Mouse (Mus musculus): ENCODE measurements around the gene Wdr4. TPM values are rescaled to one million over a fixed set of nuclear protein-coding genes. Genes with fewer than 3 reads are reported as not detected.

Gene Wdr4
- polyA plus RNA-seq, 1 experiment from 2014 or later = 43.8 TPM

- H3K4me1 ChIP-seq (replicated peaks; ENCODE audit: control insufficient read depth, insufficient read depth, low read length) = 0 out of 2 replicates have a peak, but pooled peaks cover 2% of the 10 kb centered on the region
- WGBS = 27% methylated on average over 6 of the region's 6 CpGs
- no peak overlapping the region for H3K9ac ChIP-seq (replicated peaks; ENCODE audit: low read depth, low read length)
- ATAC-seq = no peak
- H3K9me3 ChIP-seq (ENCODE audit: control insufficient read depth, low read length) = no peaks in the 10 kb centered on the region
- no peaks in the 10 kb centered on the region for H3K36me3 ChIP-seq (ENCODE audit: control insufficient read depth, insufficient read depth)
- H3K4me2 ChIP-seq (ENCODE audit: low read length) = no peak overlapping the region
- H3K4me3 ChIP-seq (replicated peaks; ENCODE audit: low read length) = no peak overlapping the region
- no peaks in the 10 kb centered on the region for H3K27me3 ChIP-seq (replicated peaks; ENCODE audit: control insufficient read depth, insufficient read depth, low read length)
- no peak overlapping the region for H3K27ac ChIP-seq (ENCODE audit: low read length)
Measured at GRCm38 (mm10) chr17:31487433-31488060, 32.2 kb downstream of the Wdr4 start.

GRCm38 (mm10) chr17:31486616-31487198 lies 33.1 kb downstream of the Wdr4 start:
- no peak overlapping the region for H3K9ac ChIP-seq (replicated peaks; ENCODE audit: low read depth, low read length)
- WGBS = 66% methylated on average over 10 of the region's 10 CpGs
- ATAC-seq = no peak
- H3K4me1 ChIP-seq (replicated peaks; ENCODE audit: control insufficient read depth, insufficient read depth, low read length) = 0 out of 2 replicates have a peak, but pooled peaks cover 2% of the 10 kb centered on the region
- H3K27ac ChIP-seq (ENCODE audit: low read length) = no peak overlapping the region
- no peaks in the 10 kb centered on the region for H3K9me3 ChIP-seq (ENCODE audit: control insufficient read depth, low read length)
- H3K36me3 ChIP-seq (ENCODE audit: control insufficient read depth, insufficient read depth) = no peaks in the 10 kb centered on the region
- no peak overlapping the region for H3K4me2 ChIP-seq (ENCODE audit: low read length)
- no peaks in the 10 kb centered on the region for H3K27me3 ChIP-seq (replicated peaks; ENCODE audit: control insufficient read depth, insufficient read depth, low read length)
- no peak overlapping the region for H3K4me3 ChIP-seq (replicated peaks; ENCODE audit: low read length)

- Histone ChIP-seq H3K4me2 (ENCODE audit: low read length) (no peak overlapping the region), H3K9me3 (ENCODE audit: control insufficient read depth, low read length) (no peaks in the 10 kb centered on the region), H3K9ac (replicated peaks; ENCODE audit: low read depth, low read length) (no peak overlapping the region), H3K4me1 (replicated peaks; ENCODE audit: control insufficient read depth, insufficient read depth, low read length) (no peaks in the 10 kb centered on the region), H3K4me3 (replicated peaks; ENCODE audit: low read length) (no peak overlapping the region), H3K27me3 (replicated peaks; ENCODE audit: control insufficient read depth, insufficient read depth, low read length) (no peaks in the 10 kb centered on the region), H3K36me3 (ENCODE audit: control insufficient read depth, insufficient read depth) (peaks cover 5% of the 10 kb centered on the region; the same call in 1 of the 2 replicates), H3K27ac (ENCODE audit: low read length) (no peak overlapping the region)
- ATAC-seq = no peak
- 61% methylated on average over 11 of the region's 11 CpGs for WGBS
Measured at GRCm38 (mm10) chr17:31479108-31479844, 40.5 kb downstream of the Wdr4 start.

GRCm38 (mm10) chr17:31478606-31479005 lies 41.2 kb downstream of the Wdr4 start:
- peaks cover 8% of the 10 kb centered on the region for H3K36me3 ChIP-seq (ENCODE audit: control insufficient read depth, insufficient read depth)
- H3K4me2 ChIP-seq (ENCODE audit: low read length) = no peak overlapping the region
- H3K4me3 ChIP-seq (replicated peaks; ENCODE audit: low read length) = no peak overlapping the region
- H3K27me3 ChIP-seq (replicated peaks; ENCODE audit: control insufficient read depth, insufficient read depth, low read length) = no peaks in the 10 kb centered on the region
- no peaks in the 10 kb centered on the region for H3K4me1 ChIP-seq (replicated peaks; ENCODE audit: control insufficient read depth, insufficient read depth, low read length)
- WGBS = 80% methylated on average over 7 of the region's 7 CpGs
- no peaks in the 10 kb centered on the region for H3K9me3 ChIP-seq (ENCODE audit: control insufficient read depth, low read length)
- no peak overlapping the region for H3K27ac ChIP-seq (ENCODE audit: low read length)
- no peak for ATAC-seq
- no peak overlapping the region for H3K9ac ChIP-seq (replicated peaks; ENCODE audit: low read depth, low read length)

- Histone ChIP-seq H3K27me3 (replicated peaks; ENCODE audit: control insufficient read depth, insufficient read depth, low read length) (no peaks in the 10 kb centered on the region), H3K27ac (ENCODE audit: low read length) (no peak overlapping the region; the same call in 1 of the 2 replicates), H3K36me3 (ENCODE audit: control insufficient read depth, insufficient read depth) (peaks cover 14% of the 10 kb centered on the region), H3K4me2 (ENCODE audit: low read length) (no peak overlapping the region), H3K4me1 (replicated peaks; ENCODE audit: control insufficient read depth, insufficient read depth, low read length) (peaks cover 9% of the 10 kb centered on the region), H3K4me3 (replicated peaks; ENCODE audit: low read length) (no peak overlapping the region), H3K9me3 (ENCODE audit: control insufficient read depth, low read length) (no peaks in the 10 kb centered on the region), H3K9ac (replicated peaks; ENCODE audit: low read depth, low read length) (no peak overlapping the region)
- ATAC-seq = no peak
- 82% methylated on average over 6 of the region's 6 CpGs for WGBS
Measured at GRCm38 (mm10) chr17:31474388-31474787, 45.4 kb downstream of the Wdr4 start.

GRCm38 (mm10) chr17:31470766-31471418 lies 48.9 kb downstream of the Wdr4 start:
- Histone ChIP-seq H3K27ac (ENCODE audit: low read length) (no peak overlapping the region), H3K9me3 (ENCODE audit: control insufficient read depth, low read length) (no peaks in the 10 kb centered on the region), H3K27me3 (replicated peaks; ENCODE audit: control insufficient read depth, insufficient read depth, low read length) (no peaks in the 10 kb centered on the region), H3K4me3 (replicated peaks; ENCODE audit: low read length) (no peak overlapping the region), H3K9ac (replicated peaks; ENCODE audit: low read depth, low read length) (no peak overlapping the region), H3K4me1 (replicated peaks; ENCODE audit: control insufficient read depth, insufficient read depth, low read length) (peaks cover 9% of the 10 kb centered on the region), H3K36me3 (ENCODE audit: control insufficient read depth, insufficient read depth) (peaks cover 31% of the 10 kb centered on the region), H3K4me2 (ENCODE audit: low read length) (no peak overlapping the region)
- 47% methylated on average over 5 of the region's 5 CpGs for WGBS
- ATAC-seq = peak; percentile 57

- H3K4me2 ChIP-seq (ENCODE audit: low read length) = no peak overlapping the region
- peaks cover 30% of the 10 kb centered on the region for H3K36me3 ChIP-seq (ENCODE audit: control insufficient read depth, insufficient read depth)
- H3K9me3 ChIP-seq (ENCODE audit: control insufficient read depth, low read length) = no peaks in the 10 kb centered on the region
- H3K27ac ChIP-seq (ENCODE audit: low read length) = no peak overlapping the region
- H3K9ac ChIP-seq (replicated peaks; ENCODE audit: low read depth, low read length) = no peak overlapping the region
- H3K4me3 ChIP-seq (replicated peaks; ENCODE audit: low read length) = no peak overlapping the region
- ATAC-seq = no peak
- WGBS = 82% methylated on average over 5 of the region's 5 CpGs
- no peaks in the 10 kb centered on the region for H3K27me3 ChIP-seq (replicated peaks; ENCODE audit: control insufficient read depth, insufficient read depth, low read length)
- peaks cover 9% of the 10 kb centered on the region for H3K4me1 ChIP-seq (replicated peaks; ENCODE audit: control insufficient read depth, insufficient read depth, low read length)
Measured at GRCm38 (mm10) chr17:31468496-31468895, 51.3 kb downstream of the Wdr4 start.

GRCm38 (mm10) chr17:31466854-31467253 lies 52.9 kb downstream of the Wdr4 start:
- Histone ChIP-seq H3K4me2 (ENCODE audit: low read length) (no peak overlapping the region), H3K9ac (replicated peaks; ENCODE audit: low read depth, low read length) (no peak overlapping the region), H3K27me3 (replicated peaks; ENCODE audit: control insufficient read depth, insufficient read depth, low read length) (no peaks in the 10 kb centered on the region), H3K4me1 (replicated peaks; ENCODE audit: control insufficient read depth, insufficient read depth, low read length) (peaks cover 9% of the 10 kb centered on the region), H3K27ac (ENCODE audit: low read length) (no peak overlapping the region), H3K36me3 (ENCODE audit: control insufficient read depth, insufficient read depth) (peaks cover 31% of the 10 kb centered on the region), H3K4me3 (replicated peaks; ENCODE audit: low read length) (no peak overlapping the region), H3K9me3 (ENCODE audit: control insufficient read depth, low read length) (no peaks in the 10 kb centered on the region)
- no peak for ATAC-seq
- WGBS = 92% methylated on average over 3 of the region's 3 CpGs

GRCm38 (mm10) chr17:31462506-31462905 lies 57.3 kb downstream of the Wdr4 start:
- Histone ChIP-seq H3K27me3 (replicated peaks; ENCODE audit: control insufficient read depth, insufficient read depth, low read length) (no peaks in the 10 kb centered on the region), H3K9ac (replicated peaks; ENCODE audit: low read depth, low read length) (no peak overlapping the region), H3K4me1 (replicated peaks; ENCODE audit: control insufficient read depth, insufficient read depth, low read length) (peaks cover 4% of the 10 kb centered on the region), H3K4me3 (replicated peaks; ENCODE audit: low read length) (no peak overlapping the region), H3K9me3 (ENCODE audit: control insufficient read depth, low read length) (no peaks in the 10 kb centered on the region), H3K27ac (ENCODE audit: low read length) (no peak overlapping the region), H3K4me2 (ENCODE audit: low read length) (no peak overlapping the region), H3K36me3 (ENCODE audit: control insufficient read depth, insufficient read depth) (peaks cover 30% of the 10 kb centered on the region)
- 90% methylated on average over 2 of the region's 2 CpGs for WGBS
- no peak for ATAC-seq
